Mouse (Mus musculus) mouse trophoblast stem cell (cell line): ENCODE results near the gene Prh1.
"Not testable (repeated sequence)": the region's sequence is repeated elsewhere in the genome, so short reads cannot be mapped to it uniquely, and the experiment has no call there.

Experiments
- in situ Hi-C, 2 experiments: fragments of 300-500 bp; cut with MseI, MboI; formaldehyde crosslinking; loops; 2 replicates in 1 of 2; 3 replicates in 1 of 2; pipeline ENCODE4 v1.15.1; 2025

Gene Prh1

GRCm38 (mm10) chr6:132569509-132569908 lies at the start of gene Prh1:
Prh1 (plus strand) TSS chr6:132569809.
- in situ Hi-C loops: not testable (repeated sequence)

GRCm38 (mm10) chr6:132595613-132596012 lies 26.0 kb downstream of the Prh1 start, which contains the start of gene Prp2:
Prp2 (plus strand) TSS chr6:132595913.
- in situ Hi-C loops: not testable (repeated sequence)
